Mouse (Mus musculus) embryonic facial prominence, embryonic 11.5 days (tissue): ENCODE measurements at regions not wholly inside any gene's neighbourhood (a gene's known extent, or its start where the extent isn't known, plus 50 kb on each side); places are given as distances from the start of the nearest gene placed in this dataset.

Experiments
- ATAC-seq: fragments of 200-750 bp; cut with Nextera tagmentation; replicated peaks from 2 replicates; pipeline ENCODE4 v1.8.0; 2017; ENCODE audit warnings: low read depth; ENCODE audit not compliant: insufficient number of reproducible peaks, low FRiP score, low TSS enrichment
- DNase-seq: peaks from one replicate; pipeline ENCODE4 v3.0.0-alpha.2; 2015; ENCODE audit warnings: low spot score
- H3K27ac ChIP-seq: fragments of 300-500 bp; sonication (generic); replicated peaks from 2 replicates; pipeline ENCODE4 v1.5.1; 2014; ENCODE audit warnings: mild to moderate bottlenecking, low read depth, low read length, control low read depth
- H3K27me3 ChIP-seq: fragments of 300-500 bp; sonication (generic); 2 replicates; pipeline ENCODE4 v1.6.1; 2014; ENCODE audit warnings: mild to moderate bottlenecking, low read length, moderate library complexity, mixed read lengths; ENCODE audit not compliant: control insufficient read depth, insufficient read depth
- H3K36me3 ChIP-seq: fragments of 300-500 bp; sonication (generic); replicated peaks from 2 replicates; pipeline ENCODE4 v1.6.1; 2014; ENCODE audit warnings: low read depth, mild to moderate bottlenecking, low read length, moderate library complexity, mixed read lengths; ENCODE audit not compliant: control insufficient read depth, insufficient read depth
- H3K4me1 ChIP-seq: fragments of 300-500 bp; sonication (generic); 2 replicates; pipeline ENCODE4 v1.6.1; 2014; ENCODE audit warnings: low read length, mixed read lengths; ENCODE audit not compliant: control insufficient read depth, insufficient read depth
- H3K4me2 ChIP-seq: fragments of 300-500 bp; sonication (generic); 2 replicates; pipeline ENCODE4 v1.6.1; 2014; ENCODE audit warnings: low read depth, mild to moderate bottlenecking, control low read depth, low read length, moderate library complexity
- H3K4me3 ChIP-seq: fragments of 300-500 bp; sonication (generic); 2 replicates; pipeline ENCODE4 v1.5.1; 2014; ENCODE audit warnings: low read depth, low read length, control low read depth
- H3K9ac ChIP-seq: fragments of 300-500 bp; sonication (generic); replicated peaks from 2 replicates; pipeline ENCODE4 v1.6.1; 2014; ENCODE audit warnings: mild to moderate bottlenecking, control low read depth, low read length
- H3K9me3 ChIP-seq: fragments of 300-500 bp; sonication (generic); replicated peaks from 2 replicates; pipeline ENCODE4 v1.6.1; 2016; ENCODE audit warnings: mild to moderate bottlenecking, low read length, inconsistent platforms, mixed read lengths; ENCODE audit not compliant: control insufficient read depth
- WGBS: fragments of 180-500 bp; shearing (Covaris S2); extraction: QIAGEN DNeasy Blood & Tissue Kit; methylation state at CpG from one replicate; pipeline ENCODE4 v1.1.7; 2014; 5-methylcytosine and 5-hydroxymethylcytosine counted together

- no peak for DNase-seq
- Histone ChIP-seq H3K4me1 (no peaks in the 10 kb centered on the region), H3K27me3 (no peaks in the 10 kb centered on the region), H3K27ac (no peak overlapping the region), H3K9ac (no peak overlapping the region), H3K9me3 (no peaks in the 10 kb centered on the region), H3K36me3 (no peaks in the 10 kb centered on the region), H3K4me3 (no peak overlapping the region), H3K4me2 (no peak overlapping the region)
- 95% methylated on average over 3 of the region's 3 CpGs for WGBS
- ATAC-seq = no peak
These were observed 416.8 kb upstream of the Rgmb start for GRCm38 (mm10) chr17:16247681-16248080.

- WGBS = 63% methylated on average over 2 of the region's 2 CpGs
- H3K4me3 ChIP-seq = no peak overlapping the region
- H3K9me3 ChIP-seq = no peaks in the 10 kb centered on the region
- H3K4me1 ChIP-seq = no peaks in the 10 kb centered on the region
- no peak for ATAC-seq
- H3K36me3 ChIP-seq = no peaks in the 10 kb centered on the region
- DNase-seq = peak; percentile 12
- no peak overlapping the region for H3K4me2 ChIP-seq
- no peak overlapping the region for H3K27ac ChIP-seq
- no peak overlapping the region for H3K9ac ChIP-seq
- no peaks in the 10 kb centered on the region for H3K27me3 ChIP-seq
These were observed 390.4 kb upstream of the Rgmb start for GRCm38 (mm10) chr17:16221253-16221652.

GRCm38 (mm10) chr17:16219675-16220566 is 389.1 kb upstream of the Rgmb start:
- Histone ChIP-seq H3K36me3 (no peaks in the 10 kb centered on the region), H3K4me1 (no peaks in the 10 kb centered on the region), H3K9ac (no peak overlapping the region), H3K4me3 (no peak overlapping the region), H3K27ac (no peak overlapping the region), H3K9me3 (no peaks in the 10 kb centered on the region), H3K4me2 (no peak overlapping the region), H3K27me3 (no peaks in the 10 kb centered on the region)
- DNase-seq (no peak), ATAC-seq (no peak)
- WGBS = 83% methylated on average over 13 of the region's 13 CpGs

- 56% methylated on average over 2 of the region's 2 CpGs for WGBS
- no peak; the same call in 1 of the 2 replicates for ATAC-seq
- peak; percentile 53 for DNase-seq
- no peaks in the 10 kb centered on the region for H3K4me1 ChIP-seq
- H3K27ac ChIP-seq = no peak overlapping the region
- no peak overlapping the region for H3K4me2 ChIP-seq
- no peak overlapping the region for H3K4me3 ChIP-seq
- no peak overlapping the region for H3K9ac ChIP-seq
- no peaks in the 10 kb centered on the region for H3K9me3 ChIP-seq
- H3K27me3 ChIP-seq = no peaks in the 10 kb centered on the region
- no peaks in the 10 kb centered on the region for H3K36me3 ChIP-seq
These were observed 387.8 kb upstream of the Rgmb start for GRCm38 (mm10) chr17:16218623-16219022.

- Histone ChIP-seq H3K36me3 (no peaks in the 10 kb centered on the region), H3K27ac (no peak overlapping the region), H3K27me3 (no peaks in the 10 kb centered on the region), H3K9me3 (no peaks in the 10 kb centered on the region), H3K4me1 (no peaks in the 10 kb centered on the region), H3K4me3 (no peak overlapping the region), H3K4me2 (no peak overlapping the region), H3K9ac (no peak overlapping the region)
- WGBS = 60% methylated on average over 2 of the region's 2 CpGs
- DNase-seq (peak; percentile 1), ATAC-seq (no peak)
These were observed 386.0 kb upstream of the Rgmb start for GRCm38 (mm10) chr17:16216796-16217195.

- Histone ChIP-seq H3K4me2 (no peak overlapping the region), H3K27ac (no peak overlapping the region), H3K4me3 (no peak overlapping the region), H3K4me1 (no peaks in the 10 kb centered on the region), H3K36me3 (no peaks in the 10 kb centered on the region), H3K9me3 (no peaks in the 10 kb centered on the region), H3K27me3 (no peaks in the 10 kb centered on the region), H3K9ac (no peak overlapping the region)
- WGBS = 85% methylated on average over 1 of the region's 1 CpGs
- no peak for ATAC-seq
- no peak for DNase-seq
These were observed 362.8 kb upstream of the Rgmb start for GRCm38 (mm10) chr17:16193636-16194035.

- Histone ChIP-seq H3K9ac (no peak overlapping the region), H3K27me3 (no peaks in the 10 kb centered on the region), H3K9me3 (no peaks in the 10 kb centered on the region), H3K36me3 (no peaks in the 10 kb centered on the region), H3K4me1 (no peaks in the 10 kb centered on the region), H3K4me3 (no peak overlapping the region), H3K27ac (no peak overlapping the region), H3K4me2 (no peak overlapping the region)
- WGBS = 93% methylated on average over 1 of the region's 1 CpGs
- no peak for DNase-seq
- ATAC-seq = no peak
These were observed 350.0 kb upstream of the Rgmb start for GRCm38 (mm10) chr17:16180856-16181255.

GRCm38 (mm10) chr17:16178102-16178501 is 347.3 kb upstream of the Rgmb start:
- Histone ChIP-seq H3K27me3 (no peaks in the 10 kb centered on the region), H3K27ac (no peak overlapping the region), H3K4me1 (no peaks in the 10 kb centered on the region), H3K36me3 (no peaks in the 10 kb centered on the region), H3K9me3 (no peaks in the 10 kb centered on the region), H3K4me2 (no peak overlapping the region), H3K9ac (no peak overlapping the region), H3K4me3 (no peak overlapping the region)
- DNase-seq (no peak), ATAC-seq (no peak)
- WGBS = 66% methylated on average over 2 of the region's 2 CpGs
